Mouse (Mus musculus): Measurements from ENCODE around the gene Plin2. TPM values are rescaled to one million over a fixed set of nuclear protein-coding genes. Genes with fewer than 3 reads are reported as not detected.
A peak's percentile ranks its signal among the peaks of the same experiment; 100 is the strongest.
"Not testable (repeated sequence)": the region's sequence is repeated elsewhere in the genome, so short reads cannot be mapped to it uniquely, and the experiment has no call there.

Gene Plin2
- total RNA-seq, 4 experiments from 2014 or later, result 42.1 to 59.5 (median 52.5) TPM

DNA sequence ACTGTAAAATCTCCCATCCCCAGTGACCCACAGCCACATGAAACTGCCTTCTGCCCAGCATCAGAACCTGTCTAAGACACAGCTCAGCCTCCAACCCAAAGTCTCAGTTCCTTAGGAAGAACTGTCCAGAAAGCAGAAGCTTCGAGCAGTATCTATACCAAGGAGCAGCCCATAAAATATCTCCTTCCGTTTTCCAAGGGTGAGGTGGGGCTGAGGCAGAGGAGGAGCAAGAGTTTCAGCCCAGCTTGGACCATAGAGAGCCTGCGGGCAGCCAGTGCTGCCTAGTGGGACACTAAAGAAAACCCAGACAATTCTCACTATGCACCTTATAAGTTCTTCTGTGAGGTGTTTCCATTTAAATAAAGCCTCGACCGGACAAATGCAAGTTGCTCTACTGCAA is 37.3 kb downstream of the Plin2 start:
- DNase-seq (ENCODE audit: low spot score in 2 of 2), result not testable (repeated sequence)

GRCm38 (mm10) chr4:86631831-86632230 is 38.0 kb downstream of the Plin2 start:
- DNase-seq (ENCODE audit: low spot score in 2 of 2), result no peak

DNA sequence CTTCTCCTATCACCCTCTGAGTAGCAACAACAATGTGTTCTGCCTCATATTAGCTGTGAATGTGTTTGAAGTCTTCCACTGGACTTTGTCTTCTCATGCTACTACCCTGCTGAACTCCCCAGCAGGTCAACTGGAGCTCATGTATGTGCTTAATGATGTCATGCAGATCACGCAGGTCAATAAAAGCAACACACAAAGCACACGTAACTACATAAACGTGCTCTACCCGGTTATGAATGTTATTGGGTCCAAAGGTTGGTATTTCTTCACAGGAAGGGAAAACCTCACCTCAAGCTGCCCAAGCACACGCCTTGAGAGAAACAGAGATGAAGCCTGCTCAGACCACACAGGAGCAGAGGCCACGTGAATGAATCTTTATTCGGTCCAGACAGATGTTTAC is 43.4 kb downstream of the Plin2 start:
- DNase-seq (ENCODE audit: low spot score in 2 of 2), result not testable (repeated sequence)

GRCm38 (mm10) chr4:86625463-86625862 is 44.4 kb downstream of the Plin2 start:
- DNase-seq (ENCODE audit: low spot score in 2 of 2), result no peak

DNA sequence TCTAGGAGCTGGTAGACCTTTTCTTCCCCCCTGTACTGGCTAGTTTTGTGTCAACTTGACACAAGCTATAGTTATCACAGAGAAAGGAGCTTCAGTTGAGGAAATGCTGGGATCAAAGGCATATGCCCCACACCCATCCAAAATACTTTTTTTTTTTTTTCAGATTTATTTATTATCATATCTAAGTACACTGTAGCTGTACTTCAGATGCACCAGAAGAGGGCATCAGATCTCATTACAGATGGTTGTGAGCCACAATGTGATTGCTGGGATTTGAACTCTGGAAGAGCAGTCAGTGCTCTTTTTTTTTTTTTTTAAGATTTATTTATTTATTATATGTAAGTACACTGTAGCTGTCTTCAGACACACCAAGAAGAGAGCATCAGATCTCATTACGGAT is 47.3 kb downstream of the Plin2 start:
- not testable (repeated sequence) for DNase-seq (ENCODE audit: low spot score in 2 of 2)

- DNase-seq (ENCODE audit: low spot score in 2 of 2), result no peak
Measured at GRCm38 (mm10) chr4:86622116-86622515, 47.7 kb downstream of the Plin2 start.

DNA sequence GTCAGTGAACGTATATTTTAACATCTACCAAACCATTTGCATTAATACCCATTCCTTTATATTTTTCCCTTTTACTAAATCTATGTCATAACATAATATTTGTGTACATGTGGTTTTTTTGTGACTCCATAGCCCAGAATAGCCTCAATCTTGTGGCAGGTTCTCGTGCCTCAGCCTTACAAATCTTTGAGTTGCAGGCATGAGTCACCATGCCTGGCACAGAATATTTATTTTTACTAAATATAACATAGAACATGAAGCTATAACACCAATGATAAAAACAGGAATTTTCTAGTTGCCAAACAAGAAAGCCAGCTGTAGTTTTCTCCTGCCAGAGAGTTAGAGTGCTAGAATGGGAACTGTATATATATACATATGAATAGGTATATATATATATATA is 49.4 kb downstream of the Plin2 start:
- no peak for DNase-seq (ENCODE audit: low spot score in 2 of 2)

DNA sequence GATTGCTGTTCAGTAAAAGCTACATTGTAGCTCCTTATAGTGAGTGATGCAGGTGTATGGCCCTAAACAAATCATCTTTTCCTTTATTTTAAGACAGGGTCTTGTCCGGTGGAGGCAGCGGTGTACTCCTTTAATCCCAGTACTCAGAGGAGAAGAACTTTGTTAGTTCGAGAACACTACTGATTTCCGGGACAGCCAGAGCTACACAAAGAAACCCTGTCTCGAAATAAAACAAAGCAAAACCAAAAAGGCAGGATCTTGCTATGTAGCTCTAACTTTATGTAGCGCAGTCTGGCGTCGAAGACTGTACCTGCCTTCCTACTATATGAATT is 57.6 kb downstream of the Plin2 start:
- no peak for DNase-seq (ENCODE audit: low spot score in 2 of 2)

DNA sequence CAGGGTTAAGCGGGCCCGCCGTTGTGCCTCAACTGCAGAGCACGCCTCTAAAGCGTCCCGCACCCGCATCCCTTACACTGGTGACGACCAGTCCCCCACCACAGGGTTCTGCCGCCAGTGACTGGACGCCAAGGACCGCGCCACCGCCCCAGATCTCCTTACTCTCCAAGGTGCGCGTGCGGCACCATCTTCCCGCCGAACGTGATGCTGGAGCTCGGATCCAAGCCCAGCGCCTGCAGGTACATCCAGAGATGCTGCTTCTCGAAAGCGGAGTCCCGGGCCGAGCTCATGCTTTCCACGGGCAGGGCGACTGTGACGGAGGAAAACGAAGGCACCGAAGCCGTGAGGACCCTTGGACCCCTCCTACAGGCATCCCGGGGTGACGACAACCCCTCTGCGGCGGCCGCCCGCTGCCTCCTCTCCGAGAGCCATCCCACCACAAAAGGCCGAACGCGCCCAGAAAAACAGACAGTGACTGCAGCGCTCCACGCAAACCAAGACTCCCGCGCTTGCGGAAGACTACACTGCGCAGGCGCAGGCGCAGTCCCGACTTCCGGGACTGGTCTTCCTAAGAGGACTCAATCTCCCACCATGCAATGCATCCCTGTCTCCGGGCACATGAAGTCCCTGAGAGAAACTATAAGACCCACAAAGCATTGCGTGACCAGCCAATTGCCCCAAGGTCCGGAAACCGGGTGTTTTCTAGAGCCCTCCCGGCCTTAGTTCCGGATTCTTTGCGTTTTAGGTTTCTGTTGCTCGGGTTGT is 58.2 kb downstream of the Plin2 start, which contains the start of gene Haus6:
Gene Haus6, minus strand, starts transcription at position 532 of the 765 bp plus-strand sequence.
- DNase-seq (ENCODE audit: low spot score in 2 of 2), result peak; percentile 76 to 89

Other genes with a start within 250 kb of the Plin2 start
- gene Saxo1, start 111.7 kb downstream of the Plin2 start, total RNA-seq (2022), result not detected
- gene Rraga, start 94.4 kb downstream of the Plin2 start, total RNA-seq (2022), result 10 to 100 TPM; 48.4 to 50.9 (median 50.4) TPM
- gene Haus6, start 58.0 kb downstream of the Plin2 start, total RNA-seq (2022), result 1 to 10 TPM; 6.1 to 9.4 (median 6.6) TPM
- 10 to 100 TPM; 28.9 to 36.6 (median 34.0) TPM for gene Dennd4c, start 78.5 kb upstream of the Plin2 start, total RNA-seq (2022)
- 100 to 1,000 TPM; 382 to 465 (median 415) TPM for gene Rps6, start 187.4 kb upstream of the Plin2 start, total RNA-seq (2022)
- 1 to 10 TPM in 3 of 4 experiments, under 1 TPM in 1; 0.89 to 3.0 (median 2.2) TPM for gene Acer2, start 204.3 kb upstream of the Plin2 start, total RNA-seq (2022)

Measured in gastrocnemius, adult 8-10 months (tissue).